Mouse (Mus musculus): Measurements from ENCODE around the gene Snai1.

Snai1 gene

GRCm38 (mm10) chr2:167537476-167538297 is at the start of gene Snai1:
Gene Snai1, plus strand, starts transcription at chr2:167538195.
- peak; percentile 71 for DNase-seq (ENCODE audit: low read depth)

GRCm38 (mm10) chr2:167490813-167491525 is 47.0 kb upstream of the Snai1 start:
- DNase-seq (ENCODE audit: low read depth): no peak

GRCm38 (mm10) chr2:167491757-167492708 is 46.0 kb upstream of the Snai1 start, which contains the start of gene Rnf114:
Gene Rnf114, plus strand, starts transcription at chr2:167492645.
- no peak for DNase-seq (ENCODE audit: low read depth)

GRCm38 (mm10) chr2:167492713-167493636 is 45.0 kb upstream of the Snai1 start, which contains the start of gene Spata2:
Gene Spata2, minus strand, starts transcription at chr2:167492887.
- DNase-seq (ENCODE audit: low read depth): peak; percentile 83

GRCm38 (mm10) chr2:167496437-167496836 is 41.6 kb upstream of the Snai1 start:
- DNase-seq (ENCODE audit: low read depth): no peak

GRCm38 (mm10) chr2:167497272-167497671 is 40.7 kb upstream of the Snai1 start:
- no peak for DNase-seq (ENCODE audit: low read depth)

GRCm38 (mm10) chr2:167502554-167503252 is 35.3 kb upstream of the Snai1 start:
- DNase-seq (ENCODE audit: low read depth): no peak

GRCm38 (mm10) chr2:167503253-167503895 is 34.6 kb upstream of the Snai1 start:
- DNase-seq (ENCODE audit: low read depth): no peak

- no peak for DNase-seq (ENCODE audit: low read depth)
Measured at GRCm38 (mm10) chr2:167503896-167504349, 34.1 kb upstream of the Snai1 start.

- DNase-seq (ENCODE audit: low read depth): peak; percentile 73
Measured at GRCm38 (mm10) chr2:167505127-167505526, 32.9 kb upstream of the Snai1 start.

- DNase-seq (ENCODE audit: low read depth): no peak
Measured at GRCm38 (mm10) chr2:167506546-167507260, 31.3 kb upstream of the Snai1 start.

- DNase-seq (ENCODE audit: low read depth): no peak
Measured at GRCm38 (mm10) chr2:167507719-167508385, 30.1 kb upstream of the Snai1 start.

GRCm38 (mm10) chr2:167508569-167508968 is 29.4 kb upstream of the Snai1 start:
- no peak for DNase-seq (ENCODE audit: low read depth)

- no peak for DNase-seq (ENCODE audit: low read depth)
Measured at GRCm38 (mm10) chr2:167510485-167510884, 27.5 kb upstream of the Snai1 start.

- DNase-seq (ENCODE audit: low read depth): no peak
Measured at GRCm38 (mm10) chr2:167512365-167512764, 25.6 kb upstream of the Snai1 start.

- DNase-seq (ENCODE audit: low read depth): no peak
Measured at GRCm38 (mm10) chr2:167512970-167513369, 25.0 kb upstream of the Snai1 start.

- no peak for DNase-seq (ENCODE audit: low read depth)
Measured at GRCm38 (mm10) chr2:167514641-167515040, 23.4 kb upstream of the Snai1 start.

GRCm38 (mm10) chr2:167515688-167516087 is 22.3 kb upstream of the Snai1 start:
- DNase-seq (ENCODE audit: low read depth): no peak
